Mouse (Mus musculus): ENCODE data around the gene Slc22a19. TPM values are rescaled to one million over a fixed set of nuclear protein-coding genes. Genes with fewer than 3 reads are reported as not detected.

The Slc22a19 gene
- total and polyA plus RNA-seq, 3 experiments: not detected

- in situ Hi-C loops (cut with MboI; ENCODE audit: low pct_ligation_motif_present, low pct_unique_long_range_greater_than_20kb, low sequenced_read_pairs) (no loop called here), dilution Hi-C loops (cut with MboI; ENCODE audit: extremely low pct_ligation_motif_present, extremely low pct_unique_long_range_greater_than_20kb, low sequenced_read_pairs) (no loop called here)
- no peak overlapping the region for H3K9ac ChIP-seq (ENCODE audit: insufficient read depth, low read depth)
Measured at GRCm38 (mm10) chr19:7633786-7634185, 77.3 kb downstream of the Slc22a19 start.

DNA sequence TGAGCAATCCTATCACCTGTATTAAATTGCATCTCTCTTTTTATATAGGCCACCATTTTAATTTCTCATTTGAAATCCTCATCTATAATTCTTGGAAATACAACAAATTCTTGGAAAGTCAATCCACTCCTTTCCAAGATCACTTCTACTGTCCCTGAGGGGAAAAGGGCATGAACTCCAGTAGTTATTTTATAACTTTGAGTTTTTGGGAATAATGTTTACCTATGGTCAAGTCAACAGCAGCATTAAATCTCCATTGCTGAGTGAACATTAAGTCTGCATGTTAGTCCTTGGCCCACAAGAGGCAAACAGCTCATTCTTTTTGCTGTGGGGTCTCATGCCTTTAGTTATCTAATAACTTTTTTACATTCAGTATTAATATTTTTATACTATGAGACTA is 78.1 kb downstream of the Slc22a19 start:
- TF ChIP-seq HCFC1 (IDR thresholded peaks at IDR 0.05; ENCODE audit: low read depth, low read length) (no peak), NELFE (IDR thresholded peaks at IDR 0.05; ENCODE audit: low read depth, low read length) (no peak), POLR2AphosphoS2 (IDR thresholded peaks at IDR 0.05; ENCODE audit: low read depth, low read length) (no peak), CHD1 (IDR thresholded peaks at IDR 0.05; ENCODE audit: low read depth, low read length) (no peak), MEF2A (IDR thresholded peaks at IDR 0.05; ENCODE audit: borderline replicate concordance, low read depth, low read length) (no peak), KAT2A (IDR thresholded peaks at IDR 0.05; ENCODE audit: insufficient replicate concordance, low read length) (no peak), SMC3 (IDR thresholded peaks at IDR 0.05; ENCODE audit: low read depth, low read length) (no peak), JUND (conservative IDR thresholded peaks at IDR 0.05; ENCODE audit: low read depth, low read length) (no peak), MAFK (IDR thresholded peaks at IDR 0.05; ENCODE audit: insufficient replicate concordance, low read length) (no peak), JUN (IDR thresholded peaks at IDR 0.05; ENCODE audit: insufficient read depth, low read depth, low read length) (no peak), ZNF384 (IDR thresholded peaks at IDR 0.05; ENCODE audit: low read depth, low read length) (no peak), TCF12 (IDR thresholded peaks at IDR 0.05; ENCODE audit: low read depth, low read length) (no peak), MAZ (IDR thresholded peaks at IDR 0.05; ENCODE audit: low read depth, low read length) (no peak), IRF4 (IDR thresholded peaks at IDR 0.05; ENCODE audit: low read depth, low read length) (no peak), MXI1 (IDR thresholded peaks at IDR 0.05; ENCODE audit: low read depth, low read length) (no peak), UBTF (IDR thresholded peaks at IDR 0.05; ENCODE audit: low read depth, low read length) (no peak), PAX5 (IDR thresholded peaks at IDR 0.05; ENCODE audit: low read length) (no peak)
- H3K36me3 ChIP-seq (replicated peaks in 1 of 2; ENCODE audit: control insufficient read depth in 1 of 2, insufficient read depth in 1 of 2, low read length in 1 of 2): no peaks in the 10 kb centered on the region
- H3K4me1 ChIP-seq (ENCODE audit: control insufficient read depth in 1 of 2, insufficient read depth in 2 of 2): no peaks in the 10 kb centered on the region
- no peaks in the 10 kb centered on the region for H3K9me3 ChIP-seq (replicated peaks; ENCODE audit: low read length)
- H3K27me3 ChIP-seq (replicated peaks): no peaks in the 10 kb centered on the region
- no peaks in the 10 kb centered on the region for H3K79me2 ChIP-seq (replicated peaks; ENCODE audit: control insufficient read depth, extremely low read depth, insufficient read depth, poor library complexity, severe bottlenecking)
- no peak overlapping the region for H3K4me3 ChIP-seq (replicated peaks in 1 of 3; ENCODE audit: low read depth in 2 of 3, low read length in 2 of 3, poor library complexity in 1 of 3)
- dilution Hi-C loops (cut with MboI; ENCODE audit: extremely low pct_ligation_motif_present, extremely low pct_unique_long_range_greater_than_20kb, low sequenced_read_pairs): no loop called here
- H3K4me2 ChIP-seq (ENCODE audit: insufficient read depth, low read depth, poor library complexity, severe bottlenecking): no peak overlapping the region
- no peak overlapping the region for H3K27ac ChIP-seq (ENCODE audit: insufficient read depth, low read depth)
- in situ Hi-C loops (cut with MboI; ENCODE audit: low pct_ligation_motif_present, low pct_unique_long_range_greater_than_20kb, low sequenced_read_pairs): no loop called here
- DNase-seq (ENCODE audit: extremely low read depth): no peak
- no peak overlapping the region for H3K9ac ChIP-seq (ENCODE audit: insufficient read depth, low read depth)

More at GRCm38 (mm10) chr19:7633786-7634185, 77.3 kb downstream of the Slc22a19 start:
- H3K27me3 ChIP-seq (replicated peaks): no peaks in the 10 kb centered on the region
- no peak overlapping the region for H3K4me3 ChIP-seq (replicated peaks in 1 of 3; ENCODE audit: low read depth in 2 of 3, low read length in 2 of 3, poor library complexity in 1 of 3)
- no peaks in the 10 kb centered on the region for H3K9me3 ChIP-seq (replicated peaks; ENCODE audit: low read length)
- no peaks in the 10 kb centered on the region for H3K4me1 ChIP-seq (ENCODE audit: control insufficient read depth in 1 of 2, insufficient read depth in 2 of 2)
- no peak overlapping the region for H3K27ac ChIP-seq (ENCODE audit: insufficient read depth, low read depth)
- TF ChIP-seq JUND (conservative IDR thresholded peaks at IDR 0.05; ENCODE audit: low read depth, low read length) (no peak), IRF4 (IDR thresholded peaks at IDR 0.05; ENCODE audit: low read depth, low read length) (no peak), SMC3 (IDR thresholded peaks at IDR 0.05; ENCODE audit: low read depth, low read length) (no peak), MXI1 (IDR thresholded peaks at IDR 0.05; ENCODE audit: low read depth, low read length) (no peak), HCFC1 (IDR thresholded peaks at IDR 0.05; ENCODE audit: low read depth, low read length) (no peak), BHLHE40 (IDR thresholded peaks at IDR 0.05; ENCODE audit: low read depth, low read length) (no peak), ZMIZ1 (IDR thresholded peaks at IDR 0.05; ENCODE audit: low read depth, low read length) (no peak), SIN3A (IDR thresholded peaks at IDR 0.05; ENCODE audit: low read length) (no peak), USF2 (conservative IDR thresholded peaks at IDR 0.05; ENCODE audit: low read depth, low read length) (no peak), JUN (IDR thresholded peaks at IDR 0.05; ENCODE audit: insufficient read depth, low read depth, low read length) (no peak), ELF1 (IDR thresholded peaks at IDR 0.05; ENCODE audit: low read depth, low read length) (no peak), CHD1 (IDR thresholded peaks at IDR 0.05; ENCODE audit: low read depth, low read length) (no peak), NELFE (IDR thresholded peaks at IDR 0.05; ENCODE audit: low read depth, low read length) (no peak)
- no peak overlapping the region for H3K4me2 ChIP-seq (ENCODE audit: insufficient read depth, low read depth, poor library complexity, severe bottlenecking)
- no peak for DNase-seq (ENCODE audit: extremely low read depth)
- no peaks in the 10 kb centered on the region for H3K36me3 ChIP-seq (replicated peaks in 1 of 2; ENCODE audit: control insufficient read depth in 1 of 2, insufficient read depth in 1 of 2, low read length in 1 of 2)
- H3K79me2 ChIP-seq (replicated peaks; ENCODE audit: control insufficient read depth, extremely low read depth, insufficient read depth, poor library complexity, severe bottlenecking): no peaks in the 10 kb centered on the region

Measured in CH12.LX (cell line).